Mouse (Mus musculus) kidney, embryonic 15.5 days (tissue): ENCODE measurements around the gene Nkx2-2. TPM values are rescaled to one million over a fixed set of nuclear protein-coding genes. Genes with fewer than 3 reads are reported as not detected.
A peak's percentile ranks its signal among the peaks of the same experiment; 100 is the strongest.
"Not testable (repeated sequence)": the region's sequence is repeated elsewhere in the genome, so short reads cannot be mapped to it uniquely, and the experiment has no call there.

ENCODE experiments used
- ATAC-seq: fragments of 200-750 bp; cut with Nextera tagmentation; replicated peaks from 2 replicates; pipeline ENCODE4 v1.8.0; 2017; ENCODE audit warnings: moderate TSS enrichment; ENCODE audit not compliant: low FRiP score
- H3K27ac ChIP-seq: fragments of 300-500 bp; sonication (generic); 2 replicates; pipeline ENCODE4 v1.5.1; 2015; ENCODE audit warnings: mild to moderate bottlenecking, inconsistent platforms
- H3K27me3 ChIP-seq: fragments of 300-500 bp; sonication (generic); 2 replicates; pipeline ENCODE4 v1.6.1; 2015; ENCODE audit warnings: inconsistent platforms
- H3K36me3 ChIP-seq: fragments of 300-500 bp; sonication (generic); 2 replicates; pipeline ENCODE4 v1.6.1; 2015; ENCODE audit warnings: inconsistent platforms
- H3K4me1 ChIP-seq: fragments of 300-500 bp; sonication (generic); 2 replicates; pipeline ENCODE4 v1.6.1; 2015; ENCODE audit warnings: inconsistent platforms
- H3K4me2 ChIP-seq: fragments of 300-500 bp; sonication (generic); 2 replicates; pipeline ENCODE4 v1.6.1; 2015; ENCODE audit warnings: moderate library complexity, mild to moderate bottlenecking, inconsistent platforms
- H3K4me3 ChIP-seq: fragments of 300-500 bp; sonication (generic); replicated peaks from 2 replicates; pipeline ENCODE4 v1.5.1; 2015; ENCODE audit warnings: mild to moderate bottlenecking, inconsistent platforms
- H3K9ac ChIP-seq: fragments of 300-500 bp; sonication (generic); 2 replicates; pipeline ENCODE4 v1.6.1; 2015; ENCODE audit warnings: mild to moderate bottlenecking, inconsistent platforms
- H3K9me3 ChIP-seq: fragments of 300-500 bp; sonication (generic); replicated peaks from 2 replicates; pipeline ENCODE4 v1.6.1; 2016; ENCODE audit warnings: inconsistent platforms
- WGBS: fragments of 180-500 bp; shearing (Covaris S2); methylation state at CpG from one replicate; pipeline ENCODE4 v1.1.7; 2015; ENCODE audit warnings: mixed read lengths; 5-methylcytosine and 5-hydroxymethylcytosine counted together
- polyA plus RNA-seq: library from polyadenylated mRNA; unstranded; fragments of >200 nt; fragmentation: Nextera tagmentation; extraction: Ambion mirVana; gene quantifications from 2 replicates; pipeline ENCODE4 v1.2.1, GENCODE M21; 2015

Gene Nkx2-2
- polyA plus RNA-seq, 1 experiment from 2014 or later: not detected

DNA sequence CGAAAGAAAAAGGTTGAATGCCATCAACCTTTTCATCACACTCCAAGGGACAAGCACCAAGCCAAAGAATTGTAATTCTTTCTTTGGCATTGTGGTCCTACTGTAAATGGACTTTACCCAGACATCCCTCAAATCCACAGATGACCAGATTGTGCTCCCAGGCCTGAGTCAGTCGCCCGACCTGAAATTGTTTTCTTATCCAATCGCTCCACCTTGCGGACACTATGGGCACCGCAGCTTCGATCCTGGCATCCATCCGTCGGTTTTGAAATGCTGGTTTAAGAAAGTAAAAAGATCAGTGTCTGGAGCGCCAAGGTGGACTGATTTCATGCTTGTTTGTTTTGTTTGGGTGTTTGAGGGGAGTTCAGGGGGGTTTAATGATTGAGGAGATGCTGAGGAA, 16.4 kb downstream of the Nkx2-2 start:
- peak overlapping the region; percentile 35 for H3K4me3 ChIP-seq
- WGBS: 7% methylated on average over 10 of the region's 10 CpGs
- H3K9ac ChIP-seq: no peak overlapping the region
- peaks cover 78% of the 10 kb centered on the region for H3K27me3 ChIP-seq
- H3K4me1 ChIP-seq: peaks cover 14% of the 10 kb centered on the region
- no peaks in the 10 kb centered on the region for H3K9me3 ChIP-seq
- H3K27ac ChIP-seq: no peak overlapping the region
- peak; percentile 52; the same call in 1 of the 2 replicates for ATAC-seq
- H3K36me3 ChIP-seq: no peaks in the 10 kb centered on the region
- peak overlapping the region; percentile 60 for H3K4me2 ChIP-seq

- Histone ChIP-seq H3K4me2 (no peak overlapping the region), H3K36me3 (no peaks in the 10 kb centered on the region), H3K27ac (no peak overlapping the region), H3K4me1 (peaks cover 12% of the 10 kb centered on the region), H3K4me3 (no peak overlapping the region), H3K9ac (no peak overlapping the region), H3K27me3 (peaks cover 55% of the 10 kb centered on the region), H3K9me3 (no peaks in the 10 kb centered on the region)
- no peak for ATAC-seq
- 82% methylated on average over 11 of the region's 11 CpGs for WGBS
These were observed 18.7 kb downstream of the Nkx2-2 start for GRCm38 (mm10) chr2:147175296-147175695.

GRCm38 (mm10) chr2:147173751-147174150, 20.3 kb downstream of the Nkx2-2 start:
- H3K9me3 ChIP-seq: no peaks in the 10 kb centered on the region
- H3K27ac ChIP-seq: no peak overlapping the region
- no peak overlapping the region for H3K4me3 ChIP-seq
- no peak for ATAC-seq
- H3K4me2 ChIP-seq: no peak overlapping the region
- peaks cover 10% of the 10 kb centered on the region for H3K4me1 ChIP-seq
- H3K27me3 ChIP-seq: peaks cover 40% of the 10 kb centered on the region
- no peaks in the 10 kb centered on the region for H3K36me3 ChIP-seq
- H3K9ac ChIP-seq: no peak overlapping the region

- H3K27me3 ChIP-seq: peaks cover 15% of the 10 kb centered on the region
- not testable (repeated sequence) for H3K36me3 ChIP-seq, H3K4me3 ChIP-seq, H3K4me2 ChIP-seq, H3K9ac ChIP-seq, ATAC-seq, H3K9me3 ChIP-seq, H3K4me1 ChIP-seq, H3K27ac ChIP-seq
- 79% methylated on average over 9 of the region's 9 CpGs for WGBS
These were observed 23.5 kb downstream of the Nkx2-2 start for GRCm38 (mm10) chr2:147170538-147170937.

DNA sequence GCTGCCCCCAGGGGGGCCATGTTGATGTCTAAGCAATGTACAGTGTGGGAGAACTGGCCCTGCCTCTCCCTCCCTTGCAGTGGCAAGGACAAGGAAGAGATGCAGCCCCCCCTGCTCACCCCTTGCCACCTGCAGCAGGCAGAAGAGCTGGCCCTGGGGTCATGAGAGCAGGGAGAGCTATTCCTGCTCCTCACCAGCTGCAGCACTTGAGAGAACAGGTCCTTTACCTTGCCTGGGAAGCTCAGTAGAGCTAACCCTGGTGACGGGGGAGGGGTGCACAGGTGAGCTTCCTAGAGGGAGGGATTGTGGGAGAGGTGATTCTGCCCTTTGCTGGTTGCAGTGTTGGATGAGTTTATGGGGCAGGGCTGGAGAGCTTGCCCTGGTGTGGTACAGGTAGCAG, 28.2 kb downstream of the Nkx2-2 start:
- Histone ChIP-seq H3K27ac (no peak overlapping the region), H3K4me1 (no peaks in the 10 kb centered on the region), H3K9me3 (no peaks in the 10 kb centered on the region), H3K4me2 (no peak overlapping the region), H3K4me3 (no peak overlapping the region), H3K36me3 (no peaks in the 10 kb centered on the region), H3K27me3 (no peaks in the 10 kb centered on the region), H3K9ac (no peak overlapping the region)
- ATAC-seq: no peak
- WGBS: 83% methylated on average over 1 of the region's 1 CpGs

- no peaks in the 10 kb centered on the region for H3K9me3 ChIP-seq
- no peak overlapping the region for H3K27ac ChIP-seq
- no peaks in the 10 kb centered on the region for H3K27me3 ChIP-seq
- no peak for ATAC-seq
- H3K4me2 ChIP-seq: no peak overlapping the region
- H3K9ac ChIP-seq: no peak overlapping the region
- no peaks in the 10 kb centered on the region for H3K36me3 ChIP-seq
- 87% methylated on average over 3 of the region's 3 CpGs for WGBS
- no peaks in the 10 kb centered on the region for H3K4me1 ChIP-seq
- H3K4me3 ChIP-seq: no peak overlapping the region
These were observed 28.7 kb downstream of the Nkx2-2 start for GRCm38 (mm10) chr2:147165376-147165775.

DNA sequence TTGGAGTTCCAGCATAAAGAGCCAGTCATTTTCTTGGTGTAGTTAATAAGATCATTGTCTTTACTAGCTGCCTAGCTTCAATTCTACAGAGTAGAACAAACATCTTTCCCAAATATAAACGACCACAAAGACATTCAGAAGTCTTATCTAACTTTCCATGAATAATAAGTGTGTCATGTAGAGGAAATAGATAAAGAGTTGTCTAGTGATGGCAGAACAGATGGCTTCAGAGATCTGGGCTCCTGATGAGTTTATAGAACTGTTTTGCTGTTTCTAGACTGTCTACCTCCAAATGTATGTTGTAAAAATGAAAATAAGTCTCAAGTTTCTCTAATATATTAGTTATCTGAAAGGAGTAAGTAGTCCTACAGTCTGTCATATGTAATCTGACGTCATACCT, 41.5 kb downstream of the Nkx2-2 start:
- Histone ChIP-seq H3K4me1 (no peaks in the 10 kb centered on the region), H3K27ac (no peak overlapping the region), H3K27me3 (no peaks in the 10 kb centered on the region), H3K36me3 (no peaks in the 10 kb centered on the region), H3K9ac (no peak overlapping the region), H3K9me3 (no peaks in the 10 kb centered on the region), H3K4me3 (no peak overlapping the region), H3K4me2 (no peak overlapping the region)
- 70% methylated on average over 2 of the region's 2 CpGs for WGBS
- ATAC-seq: no peak

Other genes with a start within 250 kb of the Nkx2-2 start
- 80.9 and 81.3 TPM in 2 replicates for gene Xrn2, start 181.2 kb downstream of the Nkx2-2 start, polyA plus RNA-seq
- not detected in 2 replicates for gene Nkx2-4, start 108.8 kb downstream of the Nkx2-2 start, polyA plus RNA-seq
- 0.22 and 0.32 TPM in 2 replicates for gene Pax1, start 167.7 kb upstream of the Nkx2-2 start, polyA plus RNA-seq